Mouse (Mus musculus) limb, embryonic 14.5 days (tissue): ENCODE results near the gene Dync1i2. TPM values are rescaled to one million over a fixed set of nuclear protein-coding genes. Genes with fewer than 3 reads are reported as not detected.

Experiments
- ATAC-seq: fragments of 200-750 bp; cut with Nextera tagmentation; 2 replicates; pipeline ENCODE4 v1.8.0; 2017; ENCODE audit warnings: low read depth, moderate number of reproducible peaks, moderate TSS enrichment; ENCODE audit not compliant: low FRiP score
- DNase-seq: peaks from one replicate; pipeline ENCODE4 v3.0.0-alpha.2; 2015; ENCODE audit warnings: low spot score
- H3K27ac ChIP-seq: fragments of 300-500 bp; sonication (generic); replicated peaks from 2 replicates; pipeline ENCODE4 v1.5.1; 2014; ENCODE audit warnings: low read depth, mild to moderate bottlenecking, low read length, moderate library complexity, mixed read lengths
- H3K27me3 ChIP-seq: fragments of 300-500 bp; sonication (generic); 2 replicates; pipeline ENCODE4 v1.6.1; 2014; ENCODE audit warnings: low read length, mixed read lengths; ENCODE audit not compliant: control insufficient read depth, insufficient read depth
- H3K36me3 ChIP-seq: fragments of 300-500 bp; sonication (generic); 2 replicates; pipeline ENCODE4 v1.6.1; 2014; ENCODE audit warnings: mild to moderate bottlenecking, low read length, moderate library complexity, mixed read lengths; ENCODE audit not compliant: control insufficient read depth, insufficient read depth
- H3K4me1 ChIP-seq: fragments of 300-500 bp; sonication (generic); 2 replicates; pipeline ENCODE4 v1.6.1; 2014; ENCODE audit warnings: antibody characterized with exemption, low read length, mixed read lengths; ENCODE audit not compliant: control insufficient read depth, insufficient read depth
- H3K4me2 ChIP-seq: fragments of 300-500 bp; sonication (generic); replicated peaks from 2 replicates; pipeline ENCODE4 v1.6.1; 2014; ENCODE audit warnings: low read depth, mild to moderate bottlenecking, low read length, moderate library complexity; ENCODE audit not compliant: severe bottlenecking
- H3K4me3 ChIP-seq: fragments of 300-500 bp; sonication (generic); replicated peaks from 2 replicates; pipeline ENCODE4 v1.5.1; 2014; ENCODE audit warnings: low read length
- H3K9ac ChIP-seq: fragments of 300-500 bp; sonication (generic); 2 replicates; pipeline ENCODE4 v1.6.1; 2014; ENCODE audit warnings: mild to moderate bottlenecking, low read depth, low read length, moderate library complexity; ENCODE audit not compliant: severe bottlenecking
- H3K9me3 ChIP-seq: fragments of 300-500 bp; sonication (generic); 2 replicates; pipeline ENCODE4 v1.6.1; 2016; ENCODE audit warnings: low read length; ENCODE audit not compliant: control insufficient read depth
- POLR2A ChIP-seq: fragments of 200-500 bp; IDR thresholded peaks from 2 replicates; pipeline ENCODE4 v1.8.0; 2012; ENCODE audit warnings: inconsistent platforms, mild to moderate bottlenecking, moderate library complexity, borderline replicate concordance; ENCODE audit not compliant: insufficient read depth, insufficient read length; ENCODE audit errors: extremely low read depth
- WGBS: fragments of 180-500 bp; shearing (Covaris S2); extraction: QIAGEN DNeasy Blood & Tissue Kit; methylation state at CpG from one replicate; pipeline ENCODE4 v1.1.7; 2014; 5-methylcytosine and 5-hydroxymethylcytosine counted together
- polyA plus RNA-seq, 2 experiments: library from polyadenylated mRNA; depleted of rRNA in 1 of 2; stranded (reverse) in 1 of 2; unstranded in 1 of 2; fragments of >200 nt; fragmentation: Nextera tagmentation in 1 of 2; extraction: Ambion mirVana in 1 of 2; gene quantifications; 2 replicates each; pipeline versions ENCODE4 v1.2.1 to v1.2.3; 2012 to 2014

Gene Dync1i2
- polyA plus RNA-seq, 2 experiments = 94.7 to 95.0 TPM

- peaks cover 13% of the 10 kb centered on the region for H3K4me1 ChIP-seq
- ATAC-seq (no peak), DNase-seq (no peak)
- H3K9me3 ChIP-seq = no peaks in the 10 kb centered on the region
- no peak overlapping the region for H3K9ac ChIP-seq
- H3K27me3 ChIP-seq = no peaks in the 10 kb centered on the region; the same call in 1 of the 2 replicates
- no peak overlapping the region for H3K4me3 ChIP-seq
- TF ChIP-seq POLR2A = no peak
- 67% methylated on average over 3 of the region's 3 CpGs for WGBS
- no peak overlapping the region for H3K4me2 ChIP-seq
- H3K36me3 ChIP-seq = no peaks in the 10 kb centered on the region
- no peak overlapping the region for H3K27ac ChIP-seq
These were observed 23.6 kb upstream of the Dync1i2 start for GRCm38 (mm10) chr2:71187950-71188349.

- Histone ChIP-seq H3K4me3 (no peak overlapping the region), H3K9ac (no peak overlapping the region), H3K27me3 (no peaks in the 10 kb centered on the region; the same call in 1 of the 2 replicates), H3K4me2 (no peak overlapping the region), H3K9me3 (no peaks in the 10 kb centered on the region), H3K4me1 (peaks cover 13% of the 10 kb centered on the region), H3K36me3 (no peaks in the 10 kb centered on the region), H3K27ac (no peak overlapping the region)
- no peak for DNase-seq
- WGBS = 36% methylated on average over 2 of the region's 2 CpGs
- no peak for TF ChIP-seq POLR2A
- no peak for ATAC-seq
These were observed 22.6 kb upstream of the Dync1i2 start for GRCm38 (mm10) chr2:71188861-71189260.

- no peak for ATAC-seq
- no peaks in the 10 kb centered on the region; the same call in 1 of the 2 replicates for H3K27me3 ChIP-seq
- WGBS = 19% methylated on average over 16 of the region's 16 CpGs
- no peaks in the 10 kb centered on the region for H3K36me3 ChIP-seq
- no peak overlapping the region for H3K9ac ChIP-seq
- H3K4me2 ChIP-seq = peak overlapping the region; percentile 36
- no peak overlapping the region for H3K27ac ChIP-seq
- 0 out of 2 replicates have a peak overlapping the region, but pooled peaks have one; percentile 11 for H3K4me3 ChIP-seq
- H3K9me3 ChIP-seq = no peaks in the 10 kb centered on the region
- no peak for DNase-seq
- TF ChIP-seq POLR2A = no peak
- peaks cover 13% of the 10 kb centered on the region for H3K4me1 ChIP-seq
These were observed 19.9 kb upstream of the Dync1i2 start for GRCm38 (mm10) chr2:71191391-71192194.

- H3K4me3 ChIP-seq = peak overlapping the region; percentile 11; the same call in 1 of the 2 replicates
- H3K4me2 ChIP-seq = peak overlapping the region; percentile 36
- H3K36me3 ChIP-seq = no peaks in the 10 kb centered on the region
- ATAC-seq (no peak), DNase-seq (no peak)
- H3K27ac ChIP-seq = no peak overlapping the region
- peaks cover 13% of the 10 kb centered on the region for H3K4me1 ChIP-seq
- no peak for TF ChIP-seq POLR2A
- no peaks in the 10 kb centered on the region; the same call in 1 of the 2 replicates for H3K27me3 ChIP-seq
- no peak overlapping the region for H3K9ac ChIP-seq
- 33% methylated on average over 17 of the region's 17 CpGs for WGBS
- no peaks in the 10 kb centered on the region for H3K9me3 ChIP-seq
These were observed 19.2 kb upstream of the Dync1i2 start for GRCm38 (mm10) chr2:71192195-71192807.

- Histone ChIP-seq H3K36me3 (no peaks in the 10 kb centered on the region), H3K9ac (no peak overlapping the region), H3K4me3 (no peak overlapping the region), H3K4me1 (peaks cover 13% of the 10 kb centered on the region), H3K27ac (no peak overlapping the region), H3K27me3 (no peaks in the 10 kb centered on the region; the same call in 1 of the 2 replicates), H3K9me3 (no peaks in the 10 kb centered on the region), H3K4me2 (no peak overlapping the region)
- no peak for TF ChIP-seq POLR2A
- DNase-seq (peak; percentile 19), ATAC-seq (no peak)
- 70% methylated on average over 10 of the region's 10 CpGs for WGBS
These were observed 17.2 kb upstream of the Dync1i2 start for GRCm38 (mm10) chr2:71194137-71194960.
